Mouse (Mus musculus): Measurements from ENCODE around the gene Pp2d1. TPM values are rescaled to one million over a fixed set of nuclear protein-coding genes. Genes with fewer than 3 reads are reported as not detected.

Pp2d1 gene
- polyA plus RNA-seq, 1 experiment from 2014 or later: 0.21 TPM

DNA sequence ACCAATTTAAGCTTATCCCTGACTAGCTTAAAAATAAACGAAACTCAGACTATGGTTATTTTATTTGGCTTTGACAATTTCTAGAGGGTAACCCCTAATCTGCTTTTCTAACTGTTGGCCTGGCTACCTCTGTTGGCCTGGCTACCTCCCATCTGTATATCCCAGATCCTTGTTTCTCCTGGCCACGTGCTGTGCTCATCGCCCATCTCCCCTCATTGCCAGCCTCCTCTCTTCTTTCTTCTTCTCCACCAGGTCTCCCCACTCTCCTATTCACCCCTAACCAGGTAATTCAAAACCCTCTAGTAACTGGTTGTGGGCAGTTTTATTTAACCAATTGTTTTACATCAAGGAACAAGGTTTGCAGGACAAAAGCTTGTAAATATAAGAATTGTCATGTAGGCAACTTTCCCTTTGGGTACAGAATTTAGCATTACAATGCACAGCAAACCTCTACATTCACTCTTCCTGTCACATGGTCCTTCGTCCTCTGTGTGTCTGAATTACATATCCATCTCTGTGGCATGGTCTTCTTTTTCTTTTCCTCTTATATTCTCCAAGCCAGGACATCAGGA lies 22.3 kb upstream of the Pp2d1 start:
- no peaks in the 10 kb centered on the region for H3K9me3 ChIP-seq (replicated peaks)
- H3K36me3 ChIP-seq: no peaks in the 10 kb centered on the region
- H3K4me1 ChIP-seq (replicated peaks): peaks cover 5% of the 10 kb centered on the region
- no peak overlapping the region for H3K9ac ChIP-seq
- H3K27ac ChIP-seq: no peak overlapping the region
- H3K4me3 ChIP-seq: no peak overlapping the region
- no peak for ATAC-seq (replicated peaks; ENCODE audit: insufficient number of reproducible peaks, insufficient read depth, low FRiP score, low read depth)
- no peak overlapping the region for H3K4me2 ChIP-seq
- 81% methylated on average over 4 of the region's 4 CpGs for WGBS
- no peaks in the 10 kb centered on the region for H3K27me3 ChIP-seq

DNA sequence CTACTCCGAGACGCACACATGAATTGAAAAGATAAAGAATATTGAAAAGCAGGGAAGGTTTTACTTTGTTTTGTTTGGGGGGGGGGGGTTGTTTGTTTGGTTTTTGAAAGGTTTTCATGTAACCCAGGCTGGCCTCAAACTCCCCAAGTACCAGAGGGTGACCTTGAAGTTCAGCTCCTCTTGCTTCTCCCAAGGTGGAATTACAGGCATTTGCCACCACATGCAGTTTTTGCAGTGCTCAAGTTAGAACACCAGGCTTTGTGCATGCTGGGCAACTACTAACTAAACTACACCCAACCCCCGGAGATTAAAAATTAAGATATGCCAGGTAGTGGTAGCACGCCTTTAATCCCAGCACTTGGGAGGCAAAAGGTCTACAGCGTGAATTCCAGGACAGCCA lies 20.4 kb upstream of the Pp2d1 start:
- Histone ChIP-seq H3K9me3 (replicated peaks) (no peaks in the 10 kb centered on the region), H3K4me2 (no peak overlapping the region), H3K27ac (no peak overlapping the region), H3K4me3 (no peak overlapping the region), H3K4me1 (replicated peaks) (no peaks in the 10 kb centered on the region), H3K36me3 (no peaks in the 10 kb centered on the region), H3K9ac (no peak overlapping the region), H3K27me3 (no peaks in the 10 kb centered on the region)
- ATAC-seq (replicated peaks; ENCODE audit: insufficient number of reproducible peaks, insufficient read depth, low FRiP score, low read depth): no peak
- 82% methylated on average over 5 of the region's 5 CpGs for WGBS

DNA sequence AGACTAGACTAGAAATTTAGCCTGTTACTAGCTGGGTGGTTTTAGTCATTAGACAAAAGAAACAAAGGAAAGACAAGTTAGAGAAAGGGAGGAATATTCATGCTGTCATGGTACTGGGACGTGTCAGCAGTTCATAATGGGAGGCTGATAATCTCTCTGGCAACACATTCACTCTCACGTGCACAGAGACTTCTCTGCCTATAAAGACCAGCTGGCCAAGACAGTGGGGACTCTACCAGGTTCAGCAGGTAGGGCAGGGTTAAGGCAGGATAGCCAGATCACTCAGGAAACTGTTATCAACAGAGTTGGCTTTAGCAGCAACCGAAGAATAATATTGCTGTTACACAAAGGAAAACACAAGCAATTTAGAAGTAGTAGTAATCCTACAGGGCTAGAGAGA lies 18.2 kb upstream of the Pp2d1 start:
- H3K36me3 ChIP-seq: no peaks in the 10 kb centered on the region
- no peak overlapping the region for H3K27ac ChIP-seq
- no peak overlapping the region for H3K9ac ChIP-seq
- 23% methylated on average over 3 of the region's 3 CpGs for WGBS
- no peak overlapping the region for H3K4me3 ChIP-seq
- H3K9me3 ChIP-seq (replicated peaks): no peaks in the 10 kb centered on the region
- no peak for ATAC-seq (replicated peaks; ENCODE audit: insufficient number of reproducible peaks, insufficient read depth, low FRiP score, low read depth)
- H3K4me1 ChIP-seq (replicated peaks): no peaks in the 10 kb centered on the region
- H3K4me2 ChIP-seq: no peak overlapping the region
- H3K27me3 ChIP-seq: no peaks in the 10 kb centered on the region

DNA sequence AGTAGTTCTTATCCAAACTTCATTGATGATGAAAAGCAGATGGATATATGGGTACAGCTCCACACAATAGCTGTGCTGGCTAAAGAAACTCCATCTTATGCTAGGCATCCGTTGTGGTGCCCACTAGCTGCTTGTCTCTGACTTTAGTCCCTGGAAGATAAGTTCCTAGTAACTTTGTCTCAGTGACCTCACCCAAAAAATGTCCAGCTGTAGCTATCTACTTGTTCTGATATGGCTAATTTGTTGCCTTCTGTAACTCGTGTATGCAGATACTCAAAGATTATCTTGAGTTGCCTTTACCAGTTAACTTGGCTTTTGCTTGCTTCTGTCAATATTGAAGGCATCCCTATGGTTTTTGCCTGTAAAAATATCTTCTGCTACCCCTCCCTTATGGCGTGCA lies 15.6 kb upstream of the Pp2d1 start:
- H3K4me3 ChIP-seq: no peak overlapping the region
- H3K9me3 ChIP-seq (replicated peaks): no peaks in the 10 kb centered on the region
- no peaks in the 10 kb centered on the region for H3K4me1 ChIP-seq (replicated peaks)
- no peak overlapping the region for H3K27ac ChIP-seq
- no peak overlapping the region for H3K9ac ChIP-seq
- H3K4me2 ChIP-seq: no peak overlapping the region
- ATAC-seq (replicated peaks; ENCODE audit: insufficient number of reproducible peaks, insufficient read depth, low FRiP score, low read depth): no peak
- no peaks in the 10 kb centered on the region for H3K36me3 ChIP-seq
- no peaks in the 10 kb centered on the region for H3K27me3 ChIP-seq
- 50% methylated on average over 3 of the region's 3 CpGs for WGBS

DNA sequence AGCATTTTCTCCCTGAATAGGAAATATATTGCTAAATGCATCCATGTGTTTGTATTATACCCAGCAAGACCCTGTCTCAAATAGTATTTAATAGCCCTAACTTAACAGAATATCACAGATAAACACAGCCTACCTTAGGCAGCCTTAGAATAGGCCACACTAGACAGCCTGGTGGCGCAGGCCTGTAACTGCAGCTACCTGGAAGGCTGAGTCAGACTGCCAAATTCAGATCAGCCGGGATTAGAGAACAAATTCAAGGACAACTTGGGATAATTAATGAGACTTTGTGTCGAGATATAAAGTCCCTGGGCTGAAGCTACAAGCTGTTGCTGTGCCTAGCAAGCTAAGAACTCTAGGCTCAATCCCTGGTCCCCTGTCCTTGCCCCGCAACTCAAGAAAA lies 14.8 kb upstream of the Pp2d1 start:
- Histone ChIP-seq H3K27me3 (no peaks in the 10 kb centered on the region), H3K4me3 (no peak overlapping the region), H3K4me1 (replicated peaks) (no peaks in the 10 kb centered on the region), H3K9ac (no peak overlapping the region), H3K4me2 (no peak overlapping the region), H3K36me3 (no peaks in the 10 kb centered on the region), H3K27ac (no peak overlapping the region), H3K9me3 (replicated peaks) (no peaks in the 10 kb centered on the region)
- no peak for ATAC-seq (replicated peaks; ENCODE audit: insufficient number of reproducible peaks, insufficient read depth, low FRiP score, low read depth)
- WGBS: 60% methylated on average over 4 of the region's 4 CpGs

DNA sequence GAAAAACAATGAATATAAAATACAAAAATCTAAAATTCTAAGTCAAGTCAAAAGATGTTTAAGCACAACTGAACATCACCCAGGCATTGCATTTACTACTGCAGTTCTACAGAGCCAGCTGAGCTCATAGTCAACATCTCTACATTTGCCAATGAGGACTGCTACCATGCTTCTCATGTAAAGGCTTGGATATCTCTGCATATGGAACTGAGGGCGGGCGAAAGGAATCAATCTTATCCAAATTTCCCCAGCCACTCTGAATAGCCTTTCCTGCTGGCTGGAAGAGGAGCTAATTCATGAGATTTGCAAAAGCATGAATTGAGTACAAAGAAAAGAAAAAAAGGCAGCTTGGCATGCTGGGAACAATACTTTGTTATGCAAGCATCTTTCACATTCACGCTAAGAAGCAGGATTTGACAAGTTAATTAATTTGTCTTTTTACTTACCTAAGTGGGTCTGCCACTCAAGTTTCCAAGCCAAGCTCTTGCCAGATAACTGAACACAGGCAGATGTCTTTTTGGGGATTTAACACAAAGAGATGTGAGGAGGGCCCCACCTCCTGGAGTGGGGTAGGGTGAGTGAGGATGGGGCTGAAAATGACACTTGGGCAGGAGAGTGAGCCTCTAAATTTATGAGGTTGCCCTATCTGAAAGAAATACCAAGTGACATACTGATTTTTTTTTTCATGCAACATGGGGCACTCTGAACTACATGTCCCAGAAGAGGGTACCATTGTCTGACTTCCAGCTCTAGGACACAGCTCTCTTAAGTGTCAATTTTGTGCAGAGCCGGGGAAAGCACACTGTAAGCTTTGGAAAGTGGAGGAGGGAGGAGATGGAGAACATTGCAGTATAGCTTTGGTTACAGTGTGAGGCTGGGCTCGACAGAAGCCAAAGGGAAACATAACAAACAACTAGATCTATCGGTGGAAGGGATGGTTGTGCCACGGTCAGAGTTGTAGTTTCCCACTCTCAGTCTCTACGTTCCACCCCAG lies 12.4 kb upstream of the Pp2d1 start:
- Histone ChIP-seq H3K9me3 (replicated peaks) (no peaks in the 10 kb centered on the region), H3K27me3 (no peaks in the 10 kb centered on the region), H3K4me3 (no peak overlapping the region), H3K27ac (no peak overlapping the region), H3K4me2 (no peak overlapping the region), H3K4me1 (replicated peaks) (no peaks in the 10 kb centered on the region), H3K9ac (no peak overlapping the region), H3K36me3 (no peaks in the 10 kb centered on the region)
- no peak for ATAC-seq (replicated peaks; ENCODE audit: insufficient number of reproducible peaks, insufficient read depth, low FRiP score, low read depth)
- WGBS: 71% methylated on average over 8 of the region's 8 CpGs

DNA sequence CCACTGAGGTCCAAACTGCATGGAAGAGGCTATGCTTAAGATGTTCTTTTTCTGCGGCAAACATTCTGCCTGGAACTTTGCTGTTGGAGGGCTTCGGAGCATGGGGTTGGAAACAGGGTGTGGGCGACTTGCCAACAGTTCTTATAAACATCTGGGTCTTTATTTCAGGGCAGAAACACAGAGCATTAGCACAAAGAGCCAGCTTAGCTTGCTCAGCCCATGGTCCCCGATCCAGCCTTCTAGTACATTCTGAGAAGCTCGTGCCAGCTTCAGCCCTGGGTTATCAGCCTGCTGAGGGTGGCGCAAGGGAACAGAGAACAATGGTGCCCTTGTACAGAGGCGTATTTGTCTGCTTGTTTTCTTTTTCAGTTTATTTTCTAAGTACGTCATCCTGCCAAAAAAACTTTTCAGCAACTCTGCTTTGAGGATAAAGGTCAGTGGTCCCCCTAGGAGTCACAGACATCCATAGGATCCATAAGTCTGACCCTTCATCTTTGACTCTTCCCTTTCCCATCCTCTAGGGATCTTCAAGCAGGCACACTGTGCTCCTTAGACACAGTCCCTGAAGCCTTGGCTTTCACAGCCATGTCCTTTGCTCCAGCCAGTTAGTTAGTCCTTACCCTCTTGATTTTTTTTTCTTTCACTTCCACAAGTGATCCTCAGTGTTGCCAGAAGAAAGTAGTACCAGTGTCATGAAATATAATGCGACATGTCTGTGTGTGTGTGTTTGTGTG lies 4.5 kb upstream of the Pp2d1 start:
- H3K27me3 ChIP-seq: no peaks in the 10 kb centered on the region
- no peak overlapping the region for H3K9ac ChIP-seq
- no peaks in the 10 kb centered on the region for H3K36me3 ChIP-seq
- no peak overlapping the region for H3K4me3 ChIP-seq
- H3K27ac ChIP-seq: no peak overlapping the region; the same call in 1 of the 2 replicates
- no peaks in the 10 kb centered on the region for H3K9me3 ChIP-seq (replicated peaks)
- no peak overlapping the region for H3K4me2 ChIP-seq
- H3K4me1 ChIP-seq (replicated peaks): no peaks in the 10 kb centered on the region
- peak; percentile 58; the same call in 1 of the 2 replicates for ATAC-seq (replicated peaks; ENCODE audit: insufficient number of reproducible peaks, insufficient read depth, low FRiP score, low read depth)
- 60% methylated on average over 9 of the region's 9 CpGs for WGBS

DNA sequence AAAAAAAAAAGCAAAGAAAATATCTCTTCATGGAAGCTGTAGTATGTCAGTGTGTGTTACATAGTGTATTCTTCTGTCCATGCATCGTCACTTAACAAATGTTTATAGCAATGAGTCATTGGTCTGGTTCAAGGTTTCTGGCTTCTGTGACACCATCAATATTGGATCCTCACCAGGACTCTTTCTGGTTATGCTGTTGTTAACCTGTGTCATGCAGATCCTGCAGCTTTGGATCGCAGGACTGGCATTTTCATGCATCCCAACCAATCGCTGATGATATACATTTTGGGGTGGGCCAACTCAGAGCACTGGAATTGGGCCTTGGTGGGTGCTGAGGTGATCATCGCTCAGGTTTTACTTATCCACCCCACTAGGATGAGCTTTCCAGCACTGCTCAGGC lies 3.3 kb upstream of the Pp2d1 start:
- no peak for ATAC-seq (replicated peaks; ENCODE audit: insufficient number of reproducible peaks, insufficient read depth, low FRiP score, low read depth)
- Histone ChIP-seq H3K36me3 (no peaks in the 10 kb centered on the region), H3K4me3 (no peak overlapping the region), H3K4me1 (replicated peaks) (no peaks in the 10 kb centered on the region), H3K9ac (no peak overlapping the region), H3K27me3 (no peaks in the 10 kb centered on the region), H3K27ac (no peak overlapping the region), H3K9me3 (replicated peaks) (no peaks in the 10 kb centered on the region), H3K4me2 (no peak overlapping the region)
- WGBS: 86% methylated on average over 4 of the region's 4 CpGs

DNA sequence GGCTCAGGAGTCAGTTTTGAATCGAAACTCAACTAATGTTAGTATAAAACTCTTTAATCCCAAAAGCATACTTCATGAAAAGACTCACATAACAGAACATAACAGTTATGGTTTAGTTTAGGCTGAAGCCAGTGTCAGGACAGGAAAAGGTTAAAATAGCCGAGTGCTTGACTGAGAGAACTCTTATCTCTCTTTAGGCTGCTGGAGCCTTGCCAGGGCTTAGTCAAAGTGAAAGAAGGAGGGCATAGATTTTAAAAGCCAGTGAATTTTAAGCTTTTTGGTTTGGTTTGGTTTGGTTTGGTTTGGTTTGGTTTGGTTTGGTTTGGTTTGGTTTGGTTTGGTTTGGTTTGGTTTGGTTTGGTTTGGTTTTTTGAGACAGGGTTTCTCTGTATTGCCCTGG lies 6.8 kb downstream of the Pp2d1 start:
- no peak overlapping the region for H3K4me3 ChIP-seq
- H3K4me2 ChIP-seq: no peak overlapping the region
- no peak for ATAC-seq (replicated peaks; ENCODE audit: insufficient number of reproducible peaks, insufficient read depth, low FRiP score, low read depth)
- no peak overlapping the region for H3K9ac ChIP-seq
- 28% methylated on average over 2 of the region's 2 CpGs for WGBS
- peaks cover 12% of the 10 kb centered on the region; the same call in 1 of the 2 replicates for H3K4me1 ChIP-seq (replicated peaks)
- H3K9me3 ChIP-seq (replicated peaks): no peaks in the 10 kb centered on the region
- no peaks in the 10 kb centered on the region for H3K27me3 ChIP-seq
- H3K36me3 ChIP-seq: no peaks in the 10 kb centered on the region
- no peak overlapping the region for H3K27ac ChIP-seq

DNA sequence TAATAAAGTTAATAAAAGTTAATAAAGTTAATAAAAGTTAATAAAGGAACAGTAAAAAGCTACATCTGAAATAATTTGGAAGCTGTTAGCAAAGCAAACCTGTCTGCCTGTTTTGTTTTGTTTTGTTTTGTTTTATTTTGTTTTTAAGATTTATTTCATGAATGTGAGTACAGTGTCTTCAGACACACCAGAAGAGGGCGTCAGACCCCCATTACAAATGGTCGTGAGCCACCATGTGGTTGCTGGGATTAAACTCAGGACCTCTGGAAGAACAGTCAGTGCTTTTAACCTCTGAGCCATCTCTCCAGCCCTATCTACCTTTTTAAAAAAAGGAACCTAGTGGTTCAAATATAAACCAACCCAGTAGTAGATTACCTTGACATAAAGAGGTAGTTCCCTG lies 8.1 kb downstream of the Pp2d1 start:
- H3K4me3 ChIP-seq: no peak overlapping the region
- no peaks in the 10 kb centered on the region for H3K9me3 ChIP-seq (replicated peaks)
- peaks cover 12% of the 10 kb centered on the region; the same call in 1 of the 2 replicates for H3K4me1 ChIP-seq (replicated peaks)
- H3K27me3 ChIP-seq: no peaks in the 10 kb centered on the region
- H3K4me2 ChIP-seq: no peak overlapping the region
- ATAC-seq (replicated peaks; ENCODE audit: insufficient number of reproducible peaks, insufficient read depth, low FRiP score, low read depth): no peak
- H3K36me3 ChIP-seq: no peaks in the 10 kb centered on the region
- 53% methylated on average over 2 of the region's 2 CpGs for WGBS
- no peak overlapping the region for H3K27ac ChIP-seq
- no peak overlapping the region for H3K9ac ChIP-seq

DNA sequence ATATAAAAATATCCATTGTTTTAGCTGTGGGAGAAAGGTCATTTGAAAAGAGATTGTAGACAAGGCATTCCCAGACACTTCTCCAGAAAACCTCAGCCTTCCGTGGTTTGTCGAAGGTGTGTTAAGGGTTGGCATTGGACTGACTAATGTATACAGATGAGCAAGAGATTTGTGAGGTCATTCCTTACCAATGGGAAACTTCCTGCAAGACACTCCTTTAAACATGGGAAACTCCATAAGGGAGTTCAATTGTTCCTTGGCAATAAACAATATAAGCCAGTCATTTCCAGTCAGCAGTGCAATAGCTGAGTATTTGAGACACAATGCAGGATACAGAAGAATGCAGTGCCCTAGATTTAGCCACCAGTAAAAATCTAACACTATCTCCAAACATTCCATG lies 11.2 kb downstream of the Pp2d1 start:
- peaks cover 12% of the 10 kb centered on the region; the same call in 1 of the 2 replicates for H3K4me1 ChIP-seq (replicated peaks)
- H3K9ac ChIP-seq: no peak overlapping the region
- 0 out of 2 replicates have a peak overlapping the region, but pooled peaks have one; percentile 16 for H3K27ac ChIP-seq
- no peaks in the 10 kb centered on the region for H3K36me3 ChIP-seq
- H3K4me2 ChIP-seq: no peak overlapping the region
- 67% methylated on average over 2 of the region's 2 CpGs for WGBS
- no peak overlapping the region for H3K4me3 ChIP-seq
- H3K27me3 ChIP-seq: no peaks in the 10 kb centered on the region
- H3K9me3 ChIP-seq (replicated peaks): no peaks in the 10 kb centered on the region
- ATAC-seq (replicated peaks; ENCODE audit: insufficient number of reproducible peaks, insufficient read depth, low FRiP score, low read depth): no peak

Measured in heart, embryonic 15.5 days (tissue).